In the genomic region with DNA sequence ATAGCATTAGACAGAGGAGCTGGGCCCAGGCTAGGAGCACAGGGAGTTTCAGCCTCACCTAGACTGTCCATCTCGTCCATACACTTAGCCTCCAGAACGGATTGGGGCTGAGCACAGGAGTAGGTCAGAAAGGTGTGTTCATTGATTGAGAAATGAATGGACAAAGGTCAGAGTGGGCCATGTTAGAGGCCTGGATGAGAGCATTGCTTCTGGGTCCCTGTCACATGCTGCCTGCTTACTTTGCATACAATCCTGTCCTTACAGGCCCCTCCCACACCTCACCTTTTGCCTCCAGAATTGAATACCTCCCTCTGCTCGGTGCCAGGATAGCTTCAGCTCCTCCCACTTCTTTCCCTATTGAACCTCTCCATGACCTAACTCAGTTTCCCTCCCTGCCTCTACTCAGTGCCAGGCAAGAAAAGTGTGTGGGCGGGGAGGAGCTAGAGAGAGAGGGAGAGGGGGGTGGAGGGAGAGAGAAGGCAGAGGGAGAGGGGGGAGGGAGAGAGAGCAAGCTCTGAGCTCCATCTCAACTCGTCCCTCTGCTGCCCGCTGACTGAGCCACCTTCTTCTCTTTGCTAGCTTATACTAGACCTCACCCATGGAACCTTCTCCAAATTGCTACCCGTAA, we compare ENCODE assay signal across 12 mouse cellular contexts. TPM values are rescaled to one million over a fixed set of nuclear protein-coding genes. Genes with fewer than 3 reads are reported as not detected.
DNase-seq lines count a peak whose midpoint lies in the region; ATAC-seq and TF ChIP-seq lines count a peak whose summit lies in the region.
"Had no signal": no experiment of that assay in that cellular context is flagged by ENCODE, and none has a peak within 500 bp of the region (broad histone marks: within the 10 kb centered on the region; RNA-seq: fewer than 3 reads in every experiment).

No protein-coding gene starts in this region.

- H3K4me2 ChIP-seq in kidney, postnatal 0 days (ENCODE audit: low read length) = no peak overlapping the region

- DNase-seq in kidney, postnatal 0 days (ENCODE audit: low spot score) = no peak
- DNase-seq in kidney, adult 8-10 months = no peak
- peak; percentile 43 for DNase-seq in R1 (ENCODE audit: low read depth, low spot score)
- no peak for DNase-seq in forebrain, embryonic 10.5 days (ENCODE audit: extremely low spot score, low spot score)
- DNase-seq in limb, embryonic 10.5 days (ENCODE audit: low spot score) = no peak
- no peak for DNase-seq in gastrocnemius, adult 18-20 months (ENCODE audit: low spot score)
- no peak for DNase-seq in frontal cortex, postnatal 14 days (ENCODE audit: low spot score in 2 of 2)
- DNase-seq in cerebellum, adult 8-10 months = no peak
- DNase-seq: cerebellum, postnatal 25 days; layer of hippocampus, postnatal 36 days had no signal

- no peaks in the 10 kb centered on the region for H3K27me3 ChIP-seq in kidney, postnatal 0 days (ENCODE audit: insufficient read depth, low read length)
- H3K27me3 ChIP-seq in forebrain, embryonic 10.5 days (ENCODE audit: poor library complexity, severe bottlenecking) = peaks cover 68% of the 10 kb centered on the region
- peaks cover 61% of the 10 kb centered on the region for H3K27me3 ChIP-seq in limb, embryonic 10.5 days (ENCODE audit: low read depth, poor library complexity, severe bottlenecking)

- H3K36me3 ChIP-seq in kidney, postnatal 0 days (ENCODE audit: insufficient read depth, low read length) = no peaks in the 10 kb centered on the region
- no peaks in the 10 kb centered on the region for H3K36me3 ChIP-seq in forebrain, embryonic 10.5 days (replicated peaks)
- no peaks in the 10 kb centered on the region for H3K36me3 ChIP-seq in limb, embryonic 10.5 days

- no peak overlapping the region for H3K27ac ChIP-seq in kidney, postnatal 0 days
- H3K27ac ChIP-seq in forebrain, embryonic 10.5 days = peak overlapping the region; percentile 92
- peak overlapping the region; percentile 90 for H3K27ac ChIP-seq in limb, embryonic 10.5 days

- TF ChIP-seq CTCF in kidney, postnatal 0 days (IDR thresholded peaks at IDR 0.05; ENCODE audit: low read depth) = no peak

- WGBS in kidney, postnatal 0 days = 55% methylated on average over 7 of the region's 7 CpGs
- 28% methylated on average over 7 of the region's 7 CpGs for WGBS in forebrain, embryonic 10.5 days
- WGBS in limb, embryonic 10.5 days = 25% methylated on average over 7 of the region's 7 CpGs

- peaks cover 36% of the 10 kb centered on the region for H3K4me1 ChIP-seq in kidney, postnatal 0 days (replicated peaks; ENCODE audit: insufficient read depth, low read length)
- H3K4me1 ChIP-seq in forebrain, embryonic 10.5 days = peaks cover 76% of the 10 kb centered on the region
- H3K4me1 ChIP-seq in limb, embryonic 10.5 days = peaks cover 76% of the 10 kb centered on the region

- H3K9ac ChIP-seq in kidney, postnatal 0 days (ENCODE audit: low read depth, low read length) = no peak overlapping the region

- peak; percentile 29; the same call in 1 of the 2 replicates for ATAC-seq in kidney, postnatal 0 days (replicated peaks; ENCODE audit: low FRiP score, low read depth)

- no peak overlapping the region for H3K4me3 ChIP-seq in kidney, postnatal 0 days (replicated peaks; ENCODE audit: low read depth, low read length)
- H3K4me3 ChIP-seq in forebrain, embryonic 10.5 days = no peak overlapping the region
- no peak overlapping the region for H3K4me3 ChIP-seq in limb, embryonic 10.5 days

- H3K9me3 ChIP-seq in kidney, postnatal 0 days (replicated peaks; ENCODE audit: low read length) = no peaks in the 10 kb centered on the region
- H3K9me3 ChIP-seq in forebrain, embryonic 10.5 days = no peaks in the 10 kb centered on the region
- no peaks in the 10 kb centered on the region for H3K9me3 ChIP-seq in limb, embryonic 10.5 days (replicated peaks)

RNA-seq across cellular contexts. Expression of a gene that starts 2.5 kb away (rescaled TPM):
- polyA plus RNA-seq in kidney, postnatal 0 days (2015; fragmentation: Nextera tagmentation; extraction: Ambion mirVana) = 0.09 and 0.13 TPM in 2 replicates
- 0.36 and 0.90 TPM in 2 replicates for polyA plus RNA-seq in forebrain, embryonic 10.5 days (2016; fragmentation: Nextera tagmentation; extraction: Ambion mirVana)
- polyA plus RNA-seq in limb, embryonic 10.5 days (2016; fragmentation: Nextera tagmentation; extraction: Ambion mirVana) = 0.26 and 0.34 TPM in 2 replicates
- not detected for total RNA-seq in gastrocnemius, adult 18-20 months (2021)
- total RNA-seq: megakaryocyte-erythroid progenitor cell, adult 5-6 weeks had no signal
- polyA plus RNA-seq: liver, embryonic 16.5 days had no signal

RNA-seq across cellular contexts. Expression of a gene that starts 52.5 kb away (rescaled TPM):
- polyA plus RNA-seq in kidney, postnatal 0 days (2015; fragmentation: Nextera tagmentation; extraction: Ambion mirVana) = 12.2 and 13.2 TPM in 2 replicates
- polyA plus RNA-seq in forebrain, embryonic 10.5 days (2016; fragmentation: Nextera tagmentation; extraction: Ambion mirVana) = 33.0 and 37.1 TPM in 2 replicates
- polyA plus RNA-seq in limb, embryonic 10.5 days (2016; fragmentation: Nextera tagmentation; extraction: Ambion mirVana) = 45.3 and 59.9 TPM in 2 replicates
- total RNA-seq in gastrocnemius, adult 18-20 months (2021) = under 1 TPM; 0.16 to 0.90 TPM
- total RNA-seq: megakaryocyte-erythroid progenitor cell, adult 5-6 weeks had no signal
- polyA plus RNA-seq: liver, embryonic 16.5 days had no signal
